Mouse (Mus musculus): ENCODE results near the gene I830077J02Rik. TPM values are rescaled to one million over a fixed set of nuclear protein-coding genes. Genes with fewer than 3 reads are reported as not detected.

The I830077J02Rik gene
- 1.5 and 1.7 TPM in 2 replicates for polyA plus RNA-seq (2015; fragmentation: Nextera tagmentation; extraction: Ambion mirVana)

GRCm38 (mm10) chr3:105932240-105933071 is at the start of gene I830077J02Rik:
I830077J02Rik (minus strand) TSS chr3:105932664.
- Histone ChIP-seq H3K27ac (no peak within 1 kb of the TSS), H3K9me3 (no peaks in the 10 kb centered on the region), H3K36me3 (no peaks in the 10 kb centered on the region), H3K4me1 (replicated peaks) (no peaks in the 10 kb centered on the region), H3K27me3 (replicated peaks) (no peaks in the 10 kb centered on the region), H3K9ac (no peak within 1 kb of the TSS), H3K4me2 (replicated peaks) (no peak within 1 kb of the TSS), H3K4me3 (replicated peaks) (no peak within 1 kb of the TSS)
- ATAC-seq = no peak
- 85% methylated on average over 8 of the region's 8 CpGs for WGBS

GRCm38 (mm10) chr3:105974174-105974573 is 41.7 kb upstream of the I830077J02Rik start:
- ATAC-seq = no peak
- Histone ChIP-seq H3K27me3 (replicated peaks) (no peaks in the 10 kb centered on the region), H3K9ac (no peak overlapping the region), H3K4me3 (replicated peaks) (no peak overlapping the region), H3K36me3 (peaks cover 4% of the 10 kb centered on the region; the same call in 1 of the 2 replicates), H3K4me1 (replicated peaks) (no peaks in the 10 kb centered on the region), H3K27ac (no peak overlapping the region), H3K4me2 (replicated peaks) (no peak overlapping the region), H3K9me3 (no peaks in the 10 kb centered on the region)
- 85% methylated on average over 2 of the region's 2 CpGs for WGBS

- Histone ChIP-seq H3K36me3 (peaks cover 10% of the 10 kb centered on the region), H3K9me3 (no peaks in the 10 kb centered on the region), H3K9ac (no peak within 1 kb of the TSS), H3K4me1 (replicated peaks) (no peaks in the 10 kb centered on the region), H3K27ac (no peak within 1 kb of the TSS), H3K4me2 (replicated peaks) (no peak within 1 kb of the TSS), H3K4me3 (replicated peaks) (no peak within 1 kb of the TSS), H3K27me3 (replicated peaks) (no peaks in the 10 kb centered on the region)
- no peak for ATAC-seq
- WGBS = 79% methylated on average over 3 of the region's 3 CpGs
Measured at GRCm38 (mm10) chr3:105973411-105973810, 40.9 kb upstream of the I830077J02Rik start, which contains the start of gene Ovgp1. Ovgp1 (plus strand) TSS chr3:105973711.

GRCm38 (mm10) chr3:105971831-105972446 is 39.5 kb upstream of the I830077J02Rik start:
- no peak overlapping the region for H3K4me3 ChIP-seq (replicated peaks)
- H3K9me3 ChIP-seq = no peaks in the 10 kb centered on the region
- WGBS = 79% methylated on average over 5 of the region's 5 CpGs
- peaks cover 19% of the 10 kb centered on the region for H3K36me3 ChIP-seq
- H3K27ac ChIP-seq = no peak overlapping the region
- H3K4me2 ChIP-seq (replicated peaks) = no peak overlapping the region
- H3K9ac ChIP-seq = no peak overlapping the region
- no peaks in the 10 kb centered on the region for H3K4me1 ChIP-seq (replicated peaks)
- H3K27me3 ChIP-seq (replicated peaks) = no peaks in the 10 kb centered on the region
- no peak for ATAC-seq

- ATAC-seq = no peak
- WGBS = 93% methylated on average over 2 of the region's 2 CpGs
- Histone ChIP-seq H3K9ac (no peak overlapping the region), H3K4me2 (replicated peaks) (peak overlapping the region; percentile 75), H3K4me3 (replicated peaks) (peak overlapping the region; percentile 93; the same call in 1 of the 2 replicates), H3K4me1 (replicated peaks) (peaks cover 12% of the 10 kb centered on the region; the same call in 1 of the 2 replicates), H3K27me3 (replicated peaks) (no peaks in the 10 kb centered on the region), H3K36me3 (peaks cover 36% of the 10 kb centered on the region), H3K9me3 (no peaks in the 10 kb centered on the region), H3K27ac (no peak overlapping the region)
Measured at GRCm38 (mm10) chr3:105960700-105961099, 28.2 kb upstream of the I830077J02Rik start.

GRCm38 (mm10) chr3:105959999-105960398 is 27.5 kb upstream of the I830077J02Rik start, which contains the start of gene Atp5f1:
Atp5f1 (minus strand) TSS chr3:105960099.
- WGBS = 8% methylated on average over 6 of the region's 6 CpGs
- Histone ChIP-seq H3K4me3 (replicated peaks) (peak within 1 kb of the TSS; percentile 93), H3K36me3 (peaks cover 32% of the 10 kb centered on the region), H3K4me2 (replicated peaks) (peak within 1 kb of the TSS; percentile 75), H3K9me3 (no peaks in the 10 kb centered on the region), H3K27me3 (replicated peaks) (no peaks in the 10 kb centered on the region), H3K9ac (peak within 1 kb of the TSS; percentile 95), H3K4me1 (replicated peaks) (peaks cover 12% of the 10 kb centered on the region; the same call in 1 of the 2 replicates), H3K27ac (peak within 1 kb of the TSS; percentile 89)
- ATAC-seq = peak; percentile 16; the same call in 1 of the 2 replicates

- WGBS = under 1% methylated on average over 26 of the region's 26 CpGs
Measured at GRCm38 (mm10) chr3:105959585-105959984, 27.1 kb upstream of the I830077J02Rik start.

GRCm38 (mm10) chr3:105958974-105959580 is 26.6 kb upstream of the I830077J02Rik start, which contains the start of gene Wdr77:
Wdr77 (plus strand) TSS chr3:105959369.
- Histone ChIP-seq H3K4me2 (replicated peaks) (peak within 1 kb of the TSS; percentile 75), H3K4me3 (replicated peaks) (peak within 1 kb of the TSS; percentile 93), H3K4me1 (replicated peaks) (peaks cover 12% of the 10 kb centered on the region; the same call in 1 of the 2 replicates), H3K27ac (peak within 1 kb of the TSS; percentile 89), H3K9me3 (no peaks in the 10 kb centered on the region), H3K27me3 (replicated peaks) (no peaks in the 10 kb centered on the region), H3K9ac (peak within 1 kb of the TSS; percentile 95), H3K36me3 (peaks cover 23% of the 10 kb centered on the region)
- peak; percentile 99 for ATAC-seq
- under 1% methylated on average over 52 of the region's 52 CpGs for WGBS

More at GRCm38 (mm10) chr3:105959585-105959984, 27.1 kb upstream of the I830077J02Rik start:
- Histone ChIP-seq H3K27ac (peak overlapping the region; percentile 58), H3K9ac (peak overlapping the region; percentile 88), H3K36me3 (peaks cover 28% of the 10 kb centered on the region), H3K27me3 (replicated peaks) (no peaks in the 10 kb centered on the region), H3K4me1 (replicated peaks) (peaks cover 12% of the 10 kb centered on the region; the same call in 1 of the 2 replicates), H3K9me3 (no peaks in the 10 kb centered on the region), H3K4me2 (replicated peaks) (peak overlapping the region; percentile 75), H3K4me3 (replicated peaks) (peak overlapping the region; percentile 93)
- peak; percentile 65 for ATAC-seq

GRCm38 (mm10) chr3:105958204-105958603 is 25.7 kb upstream of the I830077J02Rik start:
- no peak for ATAC-seq
- H3K4me3 ChIP-seq (replicated peaks) = peak overlapping the region; percentile 93
- peaks cover 19% of the 10 kb centered on the region for H3K36me3 ChIP-seq
- H3K9ac ChIP-seq = peak overlapping the region; percentile 95
- no peaks in the 10 kb centered on the region for H3K27me3 ChIP-seq (replicated peaks)
- 42% methylated on average over 5 of the region's 5 CpGs for WGBS
- H3K4me1 ChIP-seq (replicated peaks) = peaks cover 12% of the 10 kb centered on the region; the same call in 1 of the 2 replicates
- peak overlapping the region; percentile 61 for H3K4me2 ChIP-seq (replicated peaks)
- no peaks in the 10 kb centered on the region for H3K9me3 ChIP-seq
- H3K27ac ChIP-seq = no peak overlapping the region

- H3K4me3 ChIP-seq (replicated peaks) = no peak overlapping the region
- no peak overlapping the region for H3K27ac ChIP-seq
- no peaks in the 10 kb centered on the region for H3K9me3 ChIP-seq
- H3K4me2 ChIP-seq (replicated peaks) = peak overlapping the region; percentile 61; the same call in 1 of the 2 replicates
- no peak overlapping the region for H3K9ac ChIP-seq
- H3K36me3 ChIP-seq = peaks cover 16% of the 10 kb centered on the region
- H3K27me3 ChIP-seq (replicated peaks) = no peaks in the 10 kb centered on the region
- WGBS = 96% methylated on average over 1 of the region's 1 CpGs
- H3K4me1 ChIP-seq (replicated peaks) = peaks cover 12% of the 10 kb centered on the region; the same call in 1 of the 2 replicates
- ATAC-seq = no peak
Measured at GRCm38 (mm10) chr3:105957235-105957634, 24.8 kb upstream of the I830077J02Rik start.

- WGBS = 93% methylated on average over 7 of the region's 7 CpGs
- Histone ChIP-seq H3K4me1 (replicated peaks) (no peaks in the 10 kb centered on the region), H3K4me3 (replicated peaks) (no peak overlapping the region), H3K9ac (no peak overlapping the region), H3K4me2 (replicated peaks) (no peak overlapping the region), H3K27ac (no peak overlapping the region), H3K27me3 (replicated peaks) (no peaks in the 10 kb centered on the region), H3K36me3 (peaks cover 27% of the 10 kb centered on the region), H3K9me3 (no peaks in the 10 kb centered on the region)
- ATAC-seq = no peak
Measured at GRCm38 (mm10) chr3:105951348-105951747, 18.9 kb upstream of the I830077J02Rik start.

- Histone ChIP-seq H3K4me2 (replicated peaks) (no peak overlapping the region), H3K27me3 (replicated peaks) (no peaks in the 10 kb centered on the region)
Measured at GRCm38 (mm10) chr3:105936111-105936510, 3.6 kb upstream of the I830077J02Rik start.

More at GRCm38 (mm10) chr3:105936111-105936510, 3.6 kb upstream of the I830077J02Rik start:
- Histone ChIP-seq H3K36me3 (peaks cover 4% of the 10 kb centered on the region), H3K9me3 (no peaks in the 10 kb centered on the region), H3K27ac (no peak overlapping the region), H3K9ac (no peak overlapping the region), H3K4me3 (replicated peaks) (no peak overlapping the region), H3K4me1 (replicated peaks) (no peaks in the 10 kb centered on the region)
- 83% methylated on average over 4 of the region's 4 CpGs for WGBS
- no peak for ATAC-seq
